Mouse (Mus musculus) cerebellum, adult 2 months (tissue): ENCODE results near the gene C2cd4c. TPM values are rescaled to one million over a fixed set of nuclear protein-coding genes. Genes with fewer than 3 reads are reported as not detected.

ENCODE experiments used
- DNase-seq, 2 experiments: peaks; one replicate each; pipeline ENCODE4 v3.0.0; 2021
- H3K27ac ChIP-seq: fragments of 200-500 bp; 2 replicates; pipeline ENCODE4 v1.5.1; 2012; ENCODE audit warnings: low read length, control low read depth, inconsistent platforms; ENCODE audit not compliant: insufficient read depth
- H3K27me3 ChIP-seq: fragments of 200-500 bp; 2 replicates; pipeline ENCODE4 v1.6.1; 2012; ENCODE audit warnings: inconsistent platforms, mild to moderate bottlenecking, low read length, moderate library complexity; ENCODE audit not compliant: control insufficient read depth, insufficient read depth
- H3K4me1 ChIP-seq: fragments of 200-500 bp; 2 replicates; pipeline ENCODE4 v1.6.1; 2011; ENCODE audit warnings: low read length; ENCODE audit not compliant: control insufficient read depth, insufficient read depth
- H3K4me3 ChIP-seq: fragments of 200-500 bp; replicated peaks from 2 replicates; pipeline ENCODE3; 2011; ENCODE audit warnings: mild to moderate bottlenecking, low read depth, low read length, control low read depth; ENCODE audit not compliant: insufficient read depth
- CTCF ChIP-seq: fragments of 200-500 bp; IDR thresholded peaks from 2 replicates; pipeline ENCODE4 v1.5.1; 2011; ENCODE audit warnings: low read depth, mild to moderate bottlenecking, control low read depth, low read length, moderate library complexity, borderline replicate concordance; ENCODE audit not compliant: insufficient read depth
- POLR2A ChIP-seq: fragments of 200-500 bp; IDR thresholded peaks from 2 replicates; pipeline ENCODE4 v1.6.1; 2011; ENCODE audit warnings: low read length, control low read depth, borderline replicate concordance; ENCODE audit not compliant: insufficient read depth
- WGBS: fragments of 180-500 bp; shearing (Covaris S2); methylation state at CpG from one replicate; pipeline ENCODE4 v1.1.7; 2018; 5-methylcytosine and 5-hydroxymethylcytosine counted together
- polyA plus RNA-seq: library from polyadenylated mRNA; depleted of rRNA; stranded (reverse); fragments of >200 nt; gene quantifications from 2 replicates; pipeline ENCODE4 v1.2.3, GENCODE M21; 2012

C2cd4c gene
- polyA plus RNA-seq, 1 experiment = 3.1 TPM

DNA sequence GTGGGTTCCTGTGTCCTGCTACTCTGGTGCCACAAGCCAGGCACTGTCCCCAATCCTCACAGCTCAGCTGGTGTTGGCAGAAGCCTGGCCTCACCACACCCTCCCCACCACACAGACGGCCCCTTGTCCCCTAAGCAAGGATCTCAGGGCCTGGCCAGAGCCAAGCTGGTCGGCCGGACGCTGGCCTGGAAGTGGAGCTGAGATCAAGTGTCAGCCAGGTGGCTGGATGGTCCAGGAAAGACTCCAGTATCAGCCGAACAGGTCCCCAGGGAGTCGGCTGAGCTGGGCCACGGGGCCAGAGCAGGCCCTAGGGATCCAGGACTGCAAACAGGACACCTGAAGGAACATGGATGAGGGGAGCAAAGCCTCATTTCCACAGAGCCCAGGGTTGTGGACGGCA is 31.9 kb upstream of the C2cd4c start, which contains the start of gene Odf3l2:
Gene Odf3l2, minus strand, starts transcription at position 28 of the 400 bp plus-strand sequence.
- DNase-seq = no peak
- H3K4me1 ChIP-seq = no peaks in the 10 kb centered on the region
- 27% methylated on average over 8 of the region's 8 CpGs for WGBS
- TF ChIP-seq CTCF (no peak), POLR2A (no peak)
- no peak within 1 kb of the TSS for H3K27ac ChIP-seq
- no peaks in the 10 kb centered on the region for H3K27me3 ChIP-seq
- no peak within 1 kb of the TSS for H3K4me3 ChIP-seq

DNA sequence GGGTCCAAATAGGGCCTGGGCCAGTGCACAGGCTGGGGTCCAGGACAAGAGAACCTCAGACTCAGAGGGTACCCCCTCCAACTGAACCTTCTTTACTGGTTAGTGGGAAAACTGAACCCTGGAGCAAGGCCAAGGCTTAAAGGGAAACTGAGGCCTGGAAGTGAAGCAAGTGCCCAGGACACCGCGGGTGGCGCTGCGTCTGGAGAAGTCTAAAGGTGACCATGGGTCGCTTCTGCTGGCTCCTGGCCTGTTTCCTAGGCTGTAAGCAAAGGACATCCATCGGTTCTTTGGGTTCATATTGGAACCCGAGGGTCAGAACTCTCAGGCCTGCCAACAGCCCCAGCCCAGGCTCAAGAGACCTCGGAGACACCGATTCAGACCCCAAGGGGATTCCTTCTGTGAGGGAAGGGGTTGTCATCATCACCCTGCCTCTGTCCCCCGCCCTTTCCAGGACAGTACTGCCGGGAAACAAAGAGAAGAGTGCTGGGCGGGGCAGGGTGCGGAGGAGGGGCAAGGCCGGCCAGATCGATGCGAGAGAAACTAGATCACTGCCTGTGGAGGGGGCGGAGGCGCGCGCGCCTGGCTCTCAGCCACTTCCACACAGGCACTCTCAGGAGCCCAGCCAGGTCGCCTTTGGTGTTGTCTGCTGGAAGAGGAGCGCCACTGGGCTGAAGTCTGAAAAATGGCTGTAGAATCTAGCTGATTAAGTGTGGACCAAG is 24.8 kb upstream of the C2cd4c start:
- 6% methylated on average over 23 of the region's 23 CpGs for WGBS
- peak; percentile 66 to 75 for DNase-seq

DNA sequence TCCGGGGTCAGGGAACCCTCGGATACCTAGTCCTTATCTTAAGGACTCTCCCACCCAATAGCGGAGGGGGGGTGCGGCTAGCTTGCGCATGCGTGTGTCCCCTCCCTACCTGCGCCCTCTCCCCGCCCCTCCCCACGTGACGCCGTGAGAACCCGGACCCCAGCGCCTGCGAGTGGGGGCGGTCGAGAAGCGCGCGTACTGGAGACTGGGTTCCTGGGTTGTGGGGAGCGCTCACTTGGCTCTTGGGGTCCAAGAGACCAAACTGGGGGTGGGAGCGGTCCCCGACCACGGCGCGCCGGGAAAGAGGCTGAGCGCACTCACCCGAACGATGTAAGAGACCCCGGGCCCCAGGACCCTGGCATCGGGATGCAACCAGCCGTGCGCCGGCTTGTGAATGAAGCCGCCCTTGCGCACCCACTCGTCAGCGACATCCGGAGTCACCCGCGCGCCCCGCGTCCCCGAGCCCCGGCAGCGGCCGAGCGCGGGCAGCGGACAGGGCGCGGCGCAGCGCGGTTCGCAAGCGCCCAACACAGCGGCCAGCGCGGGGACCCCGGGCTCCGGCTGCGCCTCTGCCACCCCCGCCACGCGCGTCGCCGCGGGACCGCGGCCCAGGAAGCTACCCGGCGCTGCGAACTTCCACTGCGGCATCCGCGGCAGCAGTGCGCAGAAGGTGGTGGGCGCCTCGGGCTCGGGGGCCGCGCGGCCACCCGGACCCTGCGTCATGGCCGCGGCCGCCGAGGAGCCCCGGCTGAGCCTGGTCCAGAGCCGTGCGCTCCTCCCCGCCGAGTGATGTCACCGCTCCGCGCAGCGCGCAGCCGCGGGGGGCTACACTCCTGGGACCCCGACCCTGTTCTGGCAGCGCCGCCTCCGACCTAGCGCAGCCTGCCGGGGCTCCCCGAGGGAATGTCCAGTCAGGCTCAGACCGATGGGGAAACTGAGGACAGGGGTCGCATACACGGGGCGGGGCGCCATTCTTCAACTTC is 23.6 kb upstream of the C2cd4c start, which contains the start of gene Shc2:
Gene Shc2, minus strand, starts transcription at position 791 of the 983 bp plus-strand sequence.
- Histone ChIP-seq H3K27ac (peak within 1 kb of the TSS; percentile 90), H3K27me3 (no peaks in the 10 kb centered on the region), H3K4me3 (peak within 1 kb of the TSS; percentile 81), H3K4me1 (peaks cover 12% of the 10 kb centered on the region)
- peak; percentile 85 to 86 for DNase-seq
- WGBS = under 1% methylated on average over 111 of the region's 116 CpGs
- TF ChIP-seq CTCF (no peak), POLR2A (peak; percentile 68; the same call in 1 of the 2 replicates)

More for the DNA sequence above, 24.8 kb upstream of the C2cd4c start:
- TF ChIP-seq CTCF = no peak
- TF ChIP-seq POLR2A = no peak
- H3K27ac ChIP-seq = no peak overlapping the region
- peaks cover 12% of the 10 kb centered on the region for H3K4me1 ChIP-seq
- peak overlapping the region; percentile 81 for H3K4me3 ChIP-seq
- no peaks in the 10 kb centered on the region for H3K27me3 ChIP-seq

GRCm38 (mm10) chr10:79636287-79636686 is 22.5 kb upstream of the C2cd4c start:
- H3K4me1 ChIP-seq = peaks cover 15% of the 10 kb centered on the region
- no peak overlapping the region; the same call in 1 of the 2 replicates for H3K27ac ChIP-seq
- TF ChIP-seq CTCF (no peak), POLR2A (no peak)
- no peak overlapping the region for H3K4me3 ChIP-seq
- no peaks in the 10 kb centered on the region for H3K27me3 ChIP-seq
- 68% methylated on average over 8 of the region's 8 CpGs for WGBS
- peak; percentile 47 to 55 for DNase-seq

- no peaks in the 10 kb centered on the region for H3K27me3 ChIP-seq
- no peak overlapping the region for H3K4me3 ChIP-seq
- 76% methylated on average over 17 of the region's 17 CpGs for WGBS
- H3K27ac ChIP-seq = no peak overlapping the region
- TF ChIP-seq CTCF (no peak), POLR2A (no peak)
- peaks cover 10% of the 10 kb centered on the region for H3K4me1 ChIP-seq
- DNase-seq = no peak
Measured at GRCm38 (mm10) chr10:79633006-79633777, 19.4 kb upstream of the C2cd4c start.

DNA sequence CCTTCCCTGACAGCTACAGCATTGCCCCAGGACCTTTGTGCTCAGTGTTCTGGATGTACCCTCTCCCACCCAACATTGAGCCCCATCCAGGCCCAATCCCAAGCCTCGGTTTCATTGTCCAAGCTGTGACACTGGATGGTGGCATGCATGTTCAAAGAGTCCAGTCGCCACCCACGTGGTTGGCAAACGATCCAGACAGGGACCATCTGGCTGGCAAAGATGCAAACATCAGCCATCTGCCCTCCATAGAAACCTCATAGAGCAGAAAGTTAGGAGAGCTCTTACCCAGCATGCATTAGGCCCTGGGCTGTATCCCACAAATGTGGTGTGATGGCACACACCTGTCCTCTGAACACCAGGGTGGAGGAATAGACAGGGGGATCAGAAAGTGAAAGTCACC is 17.6 kb upstream of the C2cd4c start:
- H3K27ac ChIP-seq = no peak overlapping the region
- no peaks in the 10 kb centered on the region for H3K27me3 ChIP-seq
- H3K4me3 ChIP-seq = no peak overlapping the region
- no peak for DNase-seq
- WGBS = 18% methylated on average over 4 of the region's 4 CpGs
- H3K4me1 ChIP-seq = peaks cover 7% of the 10 kb centered on the region
- TF ChIP-seq POLR2A (no peak), CTCF (no peak)

DNA sequence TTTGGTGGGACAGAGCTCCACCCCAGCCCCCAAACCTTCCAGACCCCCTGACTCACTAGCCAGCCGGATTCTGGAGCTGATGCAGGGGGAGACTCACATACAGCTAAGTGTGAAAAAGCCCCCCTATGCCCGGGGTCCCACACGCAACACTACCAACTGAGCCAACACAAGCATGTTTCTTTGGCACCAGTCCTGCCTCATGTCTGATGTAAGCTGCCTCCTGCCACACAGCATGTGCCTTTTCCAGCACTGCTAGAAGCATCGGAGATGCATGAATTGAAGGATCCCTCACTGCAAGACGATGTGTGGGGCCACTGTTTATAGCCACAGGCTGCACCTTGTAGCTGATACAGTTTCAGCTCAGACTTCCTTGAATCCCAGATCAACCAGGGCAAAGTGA is 14.6 kb upstream of the C2cd4c start:
- H3K4me3 ChIP-seq = no peak overlapping the region
- H3K27ac ChIP-seq = no peak overlapping the region

More for the DNA sequence above, 14.6 kb upstream of the C2cd4c start:
- DNase-seq = no peak
- Histone ChIP-seq H3K4me1 (peaks cover 29% of the 10 kb centered on the region), H3K27me3 (no peaks in the 10 kb centered on the region)
- WGBS = 40% methylated on average over 5 of the region's 5 CpGs
- TF ChIP-seq CTCF (no peak), POLR2A (no peak)
